Mouse (Mus musculus): Measurements from ENCODE around the gene Abhd17c.
A peak's percentile ranks its signal among the peaks of the same experiment; 100 is the strongest.
"Not testable (repeated sequence)": the region's sequence is repeated elsewhere in the genome, so short reads cannot be mapped to it uniquely, and the experiment has no call there.

Gene Abhd17c

GRCm38 (mm10) chr7:84152821-84153220 is 1.1 kb upstream of the Abhd17c start:
- no peak for DNase-seq (ENCODE audit: low spot score in 2 of 2)

GRCm38 (mm10) chr7:84152374-84152773 is 681 bp upstream of the Abhd17c start:
- DNase-seq (ENCODE audit: low spot score in 2 of 2), result no peak

GRCm38 (mm10) chr7:84151960-84152334 is 254 bp upstream of the Abhd17c start:
- DNase-seq (ENCODE audit: low spot score in 2 of 2), result peak; percentile 92 to 94

- no peak for DNase-seq (ENCODE audit: low spot score in 2 of 2)
These were observed 1.2 kb downstream of the Abhd17c start for GRCm38 (mm10) chr7:84150361-84151000.

- no peak for DNase-seq (ENCODE audit: low spot score in 2 of 2)
These were observed 1.9 kb downstream of the Abhd17c start for GRCm38 (mm10) chr7:84149821-84150220.

- peak; percentile 11 to 20 for DNase-seq (ENCODE audit: low spot score in 2 of 2)
These were observed 2.8 kb downstream of the Abhd17c start for GRCm38 (mm10) chr7:84148896-84149295.

- DNase-seq (ENCODE audit: low spot score in 2 of 2), result no peak
These were observed 3.9 kb downstream of the Abhd17c start for GRCm38 (mm10) chr7:84147746-84148145.

GRCm38 (mm10) chr7:84145633-84146032 is 6.1 kb downstream of the Abhd17c start:
- no peak for DNase-seq (ENCODE audit: low spot score in 2 of 2)

GRCm38 (mm10) chr7:84142736-84143473 is 8.8 kb downstream of the Abhd17c start:
- peak in 1 of 2 experiments; percentile 15 for DNase-seq (ENCODE audit: low spot score in 2 of 2)

- no peak for DNase-seq (ENCODE audit: low spot score in 2 of 2)
These were observed 9.5 kb downstream of the Abhd17c start for GRCm38 (mm10) chr7:84142196-84142595.

GRCm38 (mm10) chr7:84139566-84139965 is 12.1 kb downstream of the Abhd17c start:
- no peak for DNase-seq (ENCODE audit: low spot score in 2 of 2)

- DNase-seq (ENCODE audit: low spot score in 2 of 2), result no peak
These were observed 13.0 kb downstream of the Abhd17c start for GRCm38 (mm10) chr7:84138731-84139130.

GRCm38 (mm10) chr7:84137779-84138178 is 13.9 kb downstream of the Abhd17c start:
- no peak for DNase-seq (ENCODE audit: low spot score in 2 of 2)

- DNase-seq (ENCODE audit: low spot score in 2 of 2), result no peak
These were observed 15.6 kb downstream of the Abhd17c start for GRCm38 (mm10) chr7:84135799-84136700.

- no peak for DNase-seq (ENCODE audit: low spot score in 2 of 2)
These were observed 19.0 kb downstream of the Abhd17c start for GRCm38 (mm10) chr7:84132704-84133103.

GRCm38 (mm10) chr7:84131736-84132135 is 20.0 kb downstream of the Abhd17c start:
- no peak for DNase-seq (ENCODE audit: low spot score in 2 of 2)

GRCm38 (mm10) chr7:84128661-84129060 is 23.0 kb downstream of the Abhd17c start:
- DNase-seq (ENCODE audit: low spot score in 2 of 2), result no peak

- DNase-seq (ENCODE audit: low spot score in 2 of 2), result no peak
These were observed 26.0 kb downstream of the Abhd17c start for GRCm38 (mm10) chr7:84125730-84126129.

- not testable (repeated sequence) for DNase-seq (ENCODE audit: low spot score in 2 of 2)
These were observed 28.0 kb downstream of the Abhd17c start for GRCm38 (mm10) chr7:84123651-84124050.

- DNase-seq (ENCODE audit: low spot score in 2 of 2), result no peak
These were observed 29.9 kb downstream of the Abhd17c start for GRCm38 (mm10) chr7:84121778-84122177.

GRCm38 (mm10) chr7:84120142-84120760 is 31.4 kb downstream of the Abhd17c start:
- peak in 1 of 2 experiments; percentile 10 for DNase-seq (ENCODE audit: low spot score in 2 of 2)

Data from spleen, postnatal 36 days (tissue).